Mouse (Mus musculus): ENCODE measurements around the gene Gm44502.

Gm44502 gene

GRCm38 (mm10) chr15:89429352-89430221 is at the start of gene Gm44502, which contains the start of the genes C730034F03Rik and Chkb:
Gene Gm44502 (minus strand): TSS chr15:89429696.
Gene C730034F03Rik (plus strand): TSS chr15:89429589.
Gene Chkb (minus strand): TSS chr15:89429908.
- DNase-seq (ENCODE audit: extremely low read depth, insufficient read length, low spot score) = peak; percentile 96

GRCm38 (mm10) chr15:89478622-89479021 is 49.1 kb upstream of the Gm44502 start:
- no peak for DNase-seq (ENCODE audit: extremely low read depth, insufficient read length, low spot score)

GRCm38 (mm10) chr15:89477806-89478205 is 48.3 kb upstream of the Gm44502 start:
- DNase-seq (ENCODE audit: extremely low read depth, insufficient read length, low spot score) = no peak

GRCm38 (mm10) chr15:89477091-89477491 is 47.6 kb upstream of the Gm44502 start, which contains the start of gene Arsa:
Gene Arsa (minus strand): TSS chr15:89477425.
- no peak for DNase-seq (ENCODE audit: extremely low read depth, insufficient read length, low spot score)

- no peak for DNase-seq (ENCODE audit: extremely low read depth, insufficient read length, low spot score)
These were observed 46.9 kb upstream of the Gm44502 start for GRCm38 (mm10) chr15:89476475-89476815.

- peak; percentile 95 for DNase-seq (ENCODE audit: extremely low read depth, insufficient read length, low spot score)
These were observed 46.3 kb upstream of the Gm44502 start for GRCm38 (mm10) chr15:89475611-89476474.

- DNase-seq (ENCODE audit: extremely low read depth, insufficient read length, low spot score) = no peak
These were observed 45.8 kb upstream of the Gm44502 start for GRCm38 (mm10) chr15:89475293-89475600.

GRCm38 (mm10) chr15:89474596-89475292 is 45.2 kb upstream of the Gm44502 start:
- no peak for DNase-seq (ENCODE audit: extremely low read depth, insufficient read length, low spot score)

GRCm38 (mm10) chr15:89473921-89474320 is 44.4 kb upstream of the Gm44502 start:
- DNase-seq (ENCODE audit: extremely low read depth, insufficient read length, low spot score) = no peak

DNA sequence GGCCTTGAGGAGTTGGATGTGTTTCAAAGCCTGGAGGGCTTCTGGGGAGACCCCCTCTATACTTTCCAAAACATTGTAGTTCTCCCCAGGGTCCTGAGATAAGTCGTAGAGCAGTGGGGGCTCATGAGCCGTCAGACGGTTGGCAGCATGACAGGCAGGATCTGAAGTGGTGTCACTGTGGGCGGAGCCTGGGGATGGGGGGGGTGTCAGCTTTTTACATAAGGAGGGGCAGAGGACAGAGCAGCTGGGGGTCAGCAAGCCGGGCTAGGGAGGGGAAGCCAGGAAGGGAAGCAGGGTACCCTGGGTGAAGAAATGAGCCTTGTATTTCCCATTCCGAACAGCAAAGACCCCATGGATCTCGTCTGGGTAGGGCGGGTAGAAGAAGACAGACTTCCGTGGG is 43.9 kb upstream of the Gm44502 start:
- no peak for DNase-seq (ENCODE audit: extremely low read depth, insufficient read length, low spot score)

DNA sequence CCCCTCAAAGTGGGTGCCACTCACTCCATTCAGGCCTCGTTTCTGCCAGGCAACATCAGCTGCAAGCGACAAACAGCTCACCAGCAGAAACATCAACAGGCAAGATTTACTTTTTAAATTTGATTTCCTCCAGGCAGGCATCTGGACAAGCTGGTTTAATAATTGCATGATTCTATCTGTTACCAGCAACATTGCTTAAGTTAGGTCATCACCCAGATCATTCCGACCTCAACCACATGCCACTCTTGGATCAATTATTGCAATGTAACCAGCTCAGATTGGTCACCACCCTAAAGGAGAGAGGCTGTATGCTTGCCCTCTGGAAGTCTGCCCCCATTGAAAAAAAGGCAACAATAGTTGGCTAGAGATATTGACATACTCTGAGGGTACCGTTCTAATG is 42.0 kb upstream of the Gm44502 start:
- no peak for DNase-seq (ENCODE audit: extremely low read depth, insufficient read length, low spot score)

DNA sequence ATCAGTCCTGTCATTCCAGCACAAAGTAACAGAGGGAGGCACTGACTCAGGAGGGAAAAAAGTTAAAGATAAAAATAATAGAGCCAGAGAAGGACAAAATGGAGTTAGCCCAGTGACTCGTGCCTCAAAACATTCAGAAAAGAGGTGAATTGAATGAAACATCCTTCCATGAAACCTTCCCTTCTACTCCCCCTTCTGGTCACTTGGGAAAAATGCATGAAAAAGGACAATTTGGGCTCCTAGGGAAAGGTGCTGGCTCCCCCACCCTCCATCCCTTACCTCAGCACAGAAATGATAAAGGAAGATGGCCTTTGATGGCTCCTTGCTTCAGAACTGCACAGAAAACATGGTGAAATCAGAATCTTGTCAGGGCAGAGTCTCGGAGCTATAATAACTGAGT is 39.1 kb upstream of the Gm44502 start:
- DNase-seq (ENCODE audit: extremely low read depth, insufficient read length, low spot score) = no peak

GRCm38 (mm10) chr15:89465052-89465451 is 35.6 kb upstream of the Gm44502 start:
- no peak for DNase-seq (ENCODE audit: extremely low read depth, insufficient read length, low spot score)

- no peak for DNase-seq (ENCODE audit: extremely low read depth, insufficient read length, low spot score)
These were observed 34.1 kb upstream of the Gm44502 start for GRCm38 (mm10) chr15:89463334-89464235.

DNA sequence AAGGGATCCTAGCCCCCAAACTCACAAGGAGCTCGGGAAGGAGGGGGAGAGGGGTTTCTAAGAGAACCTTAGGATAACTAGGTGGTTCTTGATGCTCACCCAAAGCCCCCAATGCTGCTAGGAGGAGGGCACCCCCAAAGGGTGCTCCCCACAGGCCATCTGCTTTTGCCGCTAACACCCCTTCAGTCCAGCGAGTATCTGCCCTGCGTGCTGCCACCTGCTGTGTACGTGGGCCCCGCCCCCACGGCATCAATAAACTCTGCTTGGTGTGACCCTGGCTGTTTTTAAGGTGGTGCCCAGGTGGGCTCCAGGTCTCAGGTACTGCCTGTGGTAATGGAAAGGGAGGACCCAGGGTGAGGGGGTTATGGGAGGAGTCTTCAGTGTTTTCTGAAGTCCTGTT is 32.7 kb upstream of the Gm44502 start:
- DNase-seq (ENCODE audit: extremely low read depth, insufficient read length, low spot score) = no peak

GRCm38 (mm10) chr15:89461321-89461720 is 31.8 kb upstream of the Gm44502 start:
- DNase-seq (ENCODE audit: extremely low read depth, insufficient read length, low spot score) = no peak

GRCm38 (mm10) chr15:89460298-89460697 is 30.8 kb upstream of the Gm44502 start:
- DNase-seq (ENCODE audit: extremely low read depth, insufficient read length, low spot score) = no peak

DNA sequence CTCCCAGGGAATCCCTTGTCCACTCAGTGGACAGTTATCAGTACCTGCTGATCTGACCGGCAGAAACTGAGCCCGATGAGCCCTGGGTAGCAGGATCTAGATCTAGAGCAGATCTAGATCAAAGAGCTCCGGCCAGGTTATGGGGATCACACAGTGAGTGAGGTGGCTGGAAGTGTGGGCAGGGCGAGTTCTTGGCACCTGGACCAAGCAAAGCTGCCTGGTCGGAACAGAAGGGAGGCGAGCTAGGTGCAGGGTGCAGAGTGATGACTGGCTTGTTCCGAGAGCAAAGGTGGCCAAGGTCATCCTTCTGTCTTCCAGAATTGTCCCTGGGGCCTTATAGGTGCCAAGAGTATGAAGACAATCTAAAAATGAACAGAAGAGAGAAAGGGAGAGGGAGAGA is 30.3 kb upstream of the Gm44502 start:
- no peak for DNase-seq (ENCODE audit: extremely low read depth, insufficient read length, low spot score)

GRCm38 (mm10) chr15:89458942-89459341 is 29.4 kb upstream of the Gm44502 start:
- no peak for DNase-seq (ENCODE audit: extremely low read depth, insufficient read length, low spot score)

DNA sequence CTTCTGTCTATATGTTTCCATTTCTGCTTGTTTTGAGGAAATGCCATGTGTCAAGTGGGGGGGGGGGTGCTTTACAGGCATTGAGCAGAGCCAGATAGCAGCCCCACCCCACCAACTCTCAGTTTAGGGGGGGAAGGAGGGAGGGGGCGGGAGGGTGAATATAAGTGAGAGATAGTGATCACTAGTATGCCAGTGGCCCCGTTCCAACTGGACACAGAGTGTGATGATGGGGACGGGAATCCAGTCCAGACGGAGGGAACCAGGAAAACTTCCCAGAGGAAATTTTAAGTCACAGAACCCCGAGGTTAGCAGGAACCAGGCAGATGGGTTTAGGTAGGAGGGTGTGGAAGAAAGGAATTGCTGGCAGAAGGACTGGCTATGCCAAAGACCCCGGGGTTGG is 26.1 kb upstream of the Gm44502 start:
- DNase-seq (ENCODE audit: extremely low read depth, insufficient read length, low spot score) = no peak

Measured in 3134 (cell line).